Mouse (Mus musculus) forebrain, embryonic 11.5 days (tissue): ENCODE data around the gene Atp2a2. TPM values are rescaled to one million over a fixed set of nuclear protein-coding genes. Genes with fewer than 3 reads are reported as not detected.
"Not testable (repeated sequence)": the region's sequence is repeated elsewhere in the genome, so short reads cannot be mapped to it uniquely, and the experiment has no call there.

Experiments
- ATAC-seq: fragments of 200-750 bp; cut with Nextera tagmentation; replicated peaks from 2 replicates; pipeline ENCODE4 v1.8.0; 2017; ENCODE audit warnings: moderate TSS enrichment; ENCODE audit not compliant: low FRiP score
- DNase-seq: peaks from one replicate; pipeline ENCODE4 v3.0.0-alpha.2; 2017; ENCODE audit warnings: low spot score
- H3K27ac ChIP-seq: fragments of 300-500 bp; sonication (generic); 2 replicates; pipeline ENCODE4 v1.5.1; 2014; ENCODE audit warnings: low read depth, low read length
- H3K27me3 ChIP-seq: fragments of 300-500 bp; sonication (generic); 2 replicates; pipeline ENCODE4 v1.6.1; 2014; ENCODE audit warnings: mild to moderate bottlenecking, low read length, mixed read lengths; ENCODE audit not compliant: control insufficient read depth, insufficient read depth
- H3K36me3 ChIP-seq: fragments of 300-500 bp; sonication (generic); 2 replicates; pipeline ENCODE4 v1.6.1; 2014; ENCODE audit warnings: mild to moderate bottlenecking, low read length, moderate library complexity, mixed read lengths; ENCODE audit not compliant: control insufficient read depth, insufficient read depth
- H3K4me1 ChIP-seq: fragments of 300-500 bp; sonication (generic); replicated peaks from 2 replicates; pipeline ENCODE4 v1.6.1; 2014; ENCODE audit warnings: low read length, mixed read lengths; ENCODE audit not compliant: control insufficient read depth, insufficient read depth
- H3K4me2 ChIP-seq: fragments of 300-500 bp; sonication (generic); 2 replicates; pipeline ENCODE4 v1.6.1; 2014; ENCODE audit warnings: low read depth, mild to moderate bottlenecking, low read length, moderate library complexity, mixed read lengths; ENCODE audit not compliant: severe bottlenecking
- H3K4me3 ChIP-seq: fragments of 300-500 bp; sonication (generic); 2 replicates; pipeline ENCODE4 v1.5.1; 2014; ENCODE audit warnings: low read depth, low read length
- H3K9ac ChIP-seq: fragments of 300-500 bp; sonication (generic); 2 replicates; pipeline ENCODE4 v1.6.1; 2014; ENCODE audit warnings: low read length
- H3K9me3 ChIP-seq: fragments of 300-500 bp; sonication (generic); 2 replicates; pipeline ENCODE4 v1.6.1; 2016; ENCODE audit warnings: low read length, mixed read lengths; ENCODE audit not compliant: control insufficient read depth
- WGBS: fragments of 180-500 bp; shearing (Covaris S2); extraction: QIAGEN DNeasy Blood & Tissue Kit; methylation state at CpG from one replicate; pipeline ENCODE4 v1.1.7; 2014; 5-methylcytosine and 5-hydroxymethylcytosine counted together
- polyA plus RNA-seq: library from polyadenylated mRNA; unstranded; fragments of >200 nt; fragmentation: Nextera tagmentation; extraction: Ambion mirVana; gene quantifications from 2 replicates; pipeline ENCODE4 v1.2.1, GENCODE M21; 2014

The Atp2a2 gene
- polyA plus RNA-seq, 1 experiment from 2014 or later = 60.6 TPM

GRCm38 (mm10) chr5:122498046-122498445, 4.0 kb downstream of the Atp2a2 start:
- ATAC-seq (no peak), DNase-seq (no peak)
- Histone ChIP-seq H3K9me3 (no peaks in the 10 kb centered on the region), H3K27me3 (no peaks in the 10 kb centered on the region), H3K9ac (no peak overlapping the region), H3K4me3 (no peak overlapping the region), H3K27ac (no peak overlapping the region), H3K4me2 (no peak overlapping the region), H3K4me1 (peaks cover 2% of the 10 kb centered on the region; the same call in 1 of the 2 replicates), H3K36me3 (no peaks in the 10 kb centered on the region)
- WGBS = 74% methylated on average over 2 of the region's 2 CpGs

DNA sequence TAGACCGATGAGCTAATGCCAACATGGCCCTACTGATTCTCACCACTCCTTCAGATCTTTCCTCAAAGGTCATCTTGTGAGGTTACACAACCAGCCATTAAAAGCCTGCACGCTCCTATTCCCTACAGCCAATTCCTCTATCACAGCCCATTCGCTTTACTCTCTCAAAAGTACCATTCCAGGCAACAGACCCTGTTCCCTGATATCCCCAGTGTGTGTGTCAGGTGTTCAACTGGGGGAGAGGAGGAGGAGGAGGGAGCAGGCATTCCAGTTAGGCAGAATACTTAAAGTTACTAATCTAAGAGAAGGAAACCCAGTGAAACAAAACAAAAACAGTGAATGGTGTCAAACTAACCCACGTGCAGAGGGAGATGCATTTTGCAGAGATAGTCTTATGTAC, 5.0 kb downstream of the Atp2a2 start:
- no peaks in the 10 kb centered on the region for H3K9me3 ChIP-seq
- H3K4me3 ChIP-seq = no peak overlapping the region
- DNase-seq (no peak), ATAC-seq (no peak)
- no peak overlapping the region for H3K27ac ChIP-seq
- no peaks in the 10 kb centered on the region; the same call in 1 of the 2 replicates for H3K4me1 ChIP-seq
- no peaks in the 10 kb centered on the region for H3K27me3 ChIP-seq
- H3K9ac ChIP-seq = no peak overlapping the region
- H3K36me3 ChIP-seq = no peaks in the 10 kb centered on the region
- no peak overlapping the region for H3K4me2 ChIP-seq
- WGBS = 89% methylated on average over 4 of the region's 4 CpGs

DNA sequence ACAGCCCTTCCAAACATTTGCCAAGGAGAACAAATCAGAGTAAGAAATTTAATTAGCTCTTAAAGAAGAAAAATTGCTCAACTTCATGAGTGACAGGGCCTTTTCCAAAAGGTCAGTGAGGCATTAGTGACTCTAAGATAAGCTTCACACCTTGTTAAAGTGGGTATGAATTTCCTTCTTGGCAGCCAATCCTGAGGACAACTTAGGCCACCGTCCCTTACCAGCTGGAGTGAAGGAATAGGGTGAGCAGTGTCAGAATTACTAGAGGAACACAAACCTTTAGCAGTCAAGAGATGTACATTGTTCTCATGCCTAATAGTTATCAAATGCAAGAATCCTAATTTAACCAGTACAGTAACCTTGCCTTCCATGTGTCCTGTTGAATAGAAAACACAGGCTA, 7.6 kb downstream of the Atp2a2 start:
- H3K4me1 ChIP-seq = no peaks in the 10 kb centered on the region; the same call in 1 of the 2 replicates
- H3K4me2 ChIP-seq = no peak overlapping the region
- ATAC-seq (no peak), DNase-seq (no peak)
- H3K36me3 ChIP-seq = peaks cover 6% of the 10 kb centered on the region; the same call in 1 of the 2 replicates
- H3K27me3 ChIP-seq = no peaks in the 10 kb centered on the region
- H3K27ac ChIP-seq = no peak overlapping the region
- no peak overlapping the region for H3K9ac ChIP-seq
- H3K9me3 ChIP-seq = no peaks in the 10 kb centered on the region
- H3K4me3 ChIP-seq = no peak overlapping the region
- WGBS = 94% methylated on average over 1 of the region's 1 CpGs

DNA sequence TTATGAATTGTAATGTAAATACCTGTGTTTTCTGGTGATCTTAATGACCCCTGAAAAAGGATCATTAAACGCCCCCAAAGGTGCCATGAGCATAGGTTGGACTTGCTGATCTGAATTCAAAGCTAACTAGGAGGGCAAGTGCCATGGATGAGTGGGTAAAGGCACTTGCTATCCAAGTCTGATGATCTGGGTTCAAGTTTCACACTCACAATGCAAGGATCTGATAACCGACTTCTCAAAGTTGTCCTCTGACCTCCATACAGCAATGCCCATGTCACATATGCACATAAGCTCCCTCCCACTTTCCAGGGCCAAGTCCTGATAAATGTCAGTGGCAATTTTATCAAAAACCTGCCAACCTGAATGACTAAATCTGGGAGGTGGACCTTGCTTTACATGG, 9.0 kb downstream of the Atp2a2 start:
- DNase-seq = no peak
- no peaks in the 10 kb centered on the region for H3K9me3 ChIP-seq
- H3K27me3 ChIP-seq = no peaks in the 10 kb centered on the region
- no peak overlapping the region for H3K4me2 ChIP-seq
- H3K4me1 ChIP-seq = no peaks in the 10 kb centered on the region; the same call in 1 of the 2 replicates
- peaks cover 6% of the 10 kb centered on the region; the same call in 1 of the 2 replicates for H3K36me3 ChIP-seq
- ATAC-seq = no peak
- no peak overlapping the region for H3K4me3 ChIP-seq
- 93% methylated on average over 2 of the region's 2 CpGs for WGBS
- H3K27ac ChIP-seq = no peak overlapping the region
- H3K9ac ChIP-seq = no peak overlapping the region

DNA sequence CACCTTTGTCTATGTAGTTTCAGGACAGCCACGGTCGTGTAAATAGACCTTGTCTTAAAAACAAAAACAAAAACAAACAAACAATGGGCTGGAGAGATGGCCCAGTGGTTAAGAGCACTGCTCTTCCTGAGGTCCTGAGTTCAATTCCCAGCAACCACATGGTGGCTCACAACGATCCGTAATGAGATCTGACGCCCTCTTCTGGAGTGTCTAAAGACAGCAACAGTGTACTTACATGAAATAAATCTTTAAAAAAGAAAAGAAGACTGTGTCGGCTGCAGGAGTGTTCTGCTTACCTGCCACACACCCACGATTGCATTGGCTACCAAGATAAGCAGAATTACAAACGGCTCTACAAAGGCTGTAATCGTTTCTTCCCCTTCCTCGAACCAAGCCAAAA, 10.6 kb downstream of the Atp2a2 start:
- WGBS = 89% methylated on average over 10 of the region's 10 CpGs
- DNase-seq (no peak), ATAC-seq (no peak)
- peaks cover 6% of the 10 kb centered on the region; the same call in 1 of the 2 replicates for H3K36me3 ChIP-seq
- no peaks in the 10 kb centered on the region for H3K4me1 ChIP-seq
- no peaks in the 10 kb centered on the region for H3K9me3 ChIP-seq
- no peaks in the 10 kb centered on the region for H3K27me3 ChIP-seq
- H3K4me3 ChIP-seq = no peak overlapping the region
- H3K4me2 ChIP-seq = no peak overlapping the region
- no peak overlapping the region for H3K9ac ChIP-seq
- H3K27ac ChIP-seq = no peak overlapping the region

DNA sequence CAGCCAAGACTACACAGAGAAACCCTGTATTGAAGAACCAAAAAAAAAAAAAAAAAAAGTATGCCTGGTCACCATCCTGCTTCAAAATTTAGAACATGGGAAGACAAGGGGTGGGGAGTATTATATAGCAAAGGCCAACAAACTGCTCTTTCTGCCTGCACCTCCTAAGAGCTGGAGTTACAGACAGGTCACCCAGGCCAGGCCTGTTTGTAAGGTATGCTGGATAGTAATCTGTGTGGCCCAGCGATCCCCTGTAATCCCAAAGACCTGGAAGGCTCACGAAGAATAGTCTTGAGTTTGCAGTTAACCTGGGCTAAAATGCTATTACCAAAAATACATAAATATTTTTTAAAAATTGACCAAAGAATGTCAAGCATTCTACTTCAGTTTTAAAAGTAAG, 11.9 kb downstream of the Atp2a2 start:
- ATAC-seq (no peak), DNase-seq (no peak)
- Histone ChIP-seq H3K4me2 (no peak overlapping the region), H3K4me1 (no peaks in the 10 kb centered on the region), H3K27ac (no peak overlapping the region), H3K27me3 (no peaks in the 10 kb centered on the region), H3K9ac (no peak overlapping the region), H3K4me3 (no peak overlapping the region), H3K36me3 (peaks cover 6% of the 10 kb centered on the region), H3K9me3 (no peaks in the 10 kb centered on the region)
- 96% methylated on average over 2 of the region's 2 CpGs for WGBS

DNA sequence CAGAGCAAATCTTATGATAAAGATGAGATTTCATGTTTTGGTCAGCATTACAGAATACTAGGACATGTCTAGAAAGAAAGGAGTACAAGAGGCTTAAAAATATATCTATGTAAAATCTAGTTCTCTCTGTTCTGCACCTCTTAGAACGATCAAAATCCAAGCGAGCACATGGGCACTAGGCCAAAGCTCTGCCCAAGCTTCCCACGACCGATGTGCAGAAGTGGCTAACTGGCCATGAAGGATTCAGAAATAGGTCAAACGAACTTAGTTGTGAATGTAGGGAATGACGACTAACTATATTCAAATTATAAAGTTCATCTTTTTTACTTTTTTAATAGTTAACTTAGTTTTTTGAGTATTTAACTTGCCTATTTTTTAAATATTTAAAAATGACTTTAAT, 14.2 kb downstream of the Atp2a2 start:
- 91% methylated on average over 6 of the region's 6 CpGs for WGBS
- H3K36me3 ChIP-seq = peaks cover 6% of the 10 kb centered on the region
- no peak overlapping the region for H3K27ac ChIP-seq
- no peaks in the 10 kb centered on the region for H3K9me3 ChIP-seq
- no peak overlapping the region for H3K4me3 ChIP-seq
- no peak for ATAC-seq
- H3K27me3 ChIP-seq = no peaks in the 10 kb centered on the region
- H3K4me2 ChIP-seq = no peak overlapping the region
- DNase-seq = no peak
- no peaks in the 10 kb centered on the region for H3K4me1 ChIP-seq
- H3K9ac ChIP-seq = no peak overlapping the region

DNA sequence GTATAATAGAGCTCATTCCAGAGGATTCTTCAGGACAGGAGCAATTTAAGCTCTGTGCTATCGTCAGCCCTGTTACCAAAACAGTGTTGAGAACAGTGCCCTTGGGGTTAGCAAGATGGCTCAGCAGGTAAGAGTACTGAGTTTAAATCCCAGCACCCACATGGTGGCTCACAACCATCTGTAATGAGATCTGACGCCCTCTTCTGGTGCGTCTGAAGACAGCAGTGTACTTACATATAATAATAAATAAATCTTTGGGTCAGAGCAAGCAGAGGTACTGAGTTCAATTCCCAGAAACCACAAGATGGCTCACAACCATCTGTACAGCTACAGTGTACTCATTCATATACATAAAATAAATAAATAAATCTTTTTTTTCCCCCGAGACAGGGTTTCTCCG, 15.8 kb downstream of the Atp2a2 start:
- H3K27me3 ChIP-seq, ATAC-seq, H3K9me3 ChIP-seq, DNase-seq, H3K4me1 ChIP-seq, H3K9ac ChIP-seq, H3K36me3 ChIP-seq, H3K4me2 ChIP-seq, H3K27ac ChIP-seq, H3K4me3 ChIP-seq: not testable (repeated sequence)
- WGBS = 83% methylated on average over 5 of the region's 5 CpGs

- no peaks in the 10 kb centered on the region for H3K4me1 ChIP-seq
- H3K27me3 ChIP-seq = no peaks in the 10 kb centered on the region
- ATAC-seq (no peak), DNase-seq (no peak)
- no peaks in the 10 kb centered on the region for H3K9me3 ChIP-seq
- H3K4me2 ChIP-seq = no peak overlapping the region
- no peak overlapping the region for H3K27ac ChIP-seq
- no peak overlapping the region for H3K4me3 ChIP-seq
- peaks cover 2% of the 10 kb centered on the region for H3K36me3 ChIP-seq
- WGBS = 92% methylated on average over 6 of the region's 6 CpGs
- no peak overlapping the region for H3K9ac ChIP-seq
Measured at GRCm38 (mm10) chr5:122482733-122483391, 19.2 kb downstream of the Atp2a2 start.
